Mouse (Mus musculus) frontal cortex, postnatal 25 days (tissue): ENCODE data around the gene 4930535I16Rik.

Experiments used
- DNase-seq, 2 experiments: peaks; one replicate each; pipeline ENCODE4 v3.0.0; 2022; ENCODE audit warnings: low spot score in 2 of 2

4930535I16Rik gene

DNA sequence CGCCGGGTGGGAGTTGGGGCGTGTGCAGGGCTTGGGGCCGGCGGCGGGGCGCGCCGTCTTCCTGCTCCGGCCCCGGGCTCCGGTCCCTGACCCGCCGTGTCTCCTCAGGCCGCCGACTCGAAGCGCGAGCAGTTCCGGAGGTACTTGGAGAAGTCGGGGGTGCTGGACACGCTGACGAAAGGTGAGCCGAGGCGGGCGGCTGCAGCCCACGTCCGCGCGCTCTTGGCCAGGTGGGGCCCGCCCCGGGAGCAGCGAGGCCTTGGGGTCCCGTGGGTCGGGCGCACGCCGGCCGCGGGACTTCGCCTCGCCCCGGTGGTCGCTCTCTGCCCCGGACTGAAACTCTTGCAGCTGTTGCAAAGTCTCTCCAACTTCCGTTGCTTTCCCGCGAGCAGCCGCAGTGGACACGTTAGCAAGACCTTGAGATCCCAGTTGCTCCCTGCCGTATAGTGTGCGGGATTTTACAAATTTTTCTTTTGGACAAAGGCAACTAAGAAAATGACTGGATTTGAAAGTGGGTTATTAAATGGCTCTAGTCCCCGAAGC lies 12.6 kb downstream of the 4930535I16Rik start:
- no peak for DNase-seq

DNA sequence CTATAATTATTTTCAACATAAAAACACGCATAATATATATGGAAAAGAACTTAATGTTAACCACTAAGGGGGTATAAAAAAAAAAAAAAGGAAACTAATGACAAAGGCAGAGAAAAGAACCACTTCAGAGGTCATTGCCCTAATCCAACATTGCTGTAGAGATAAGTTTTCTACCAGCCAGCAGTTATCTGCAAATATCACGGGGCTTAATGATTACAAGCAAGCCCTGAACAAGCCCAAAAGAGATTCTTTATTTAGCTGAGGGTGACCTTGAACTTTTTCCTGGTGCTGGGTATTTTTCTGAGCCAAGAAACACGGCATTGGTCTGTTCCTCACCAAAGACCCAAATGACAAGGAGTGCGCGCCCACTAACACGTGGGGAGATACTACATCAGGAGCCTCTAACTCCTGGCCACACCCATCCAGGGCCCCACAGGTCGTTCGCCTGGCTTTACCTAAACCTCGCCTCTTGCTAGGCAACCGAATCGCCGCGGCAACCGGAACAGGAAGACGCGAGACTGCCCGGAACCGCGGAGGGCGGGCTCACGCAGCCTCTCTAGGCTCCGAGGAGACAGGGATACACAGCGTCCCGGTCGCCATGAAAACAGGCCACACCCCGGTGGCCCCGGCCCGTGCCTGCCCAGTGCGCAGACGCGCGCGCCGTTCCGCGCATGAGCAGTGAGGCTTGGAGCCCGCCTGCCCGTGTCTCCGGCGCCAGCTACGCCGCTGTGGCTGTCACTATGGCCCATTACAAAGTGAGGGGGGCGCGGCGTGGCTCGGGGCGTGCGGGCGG lies 13.3 kb downstream of the 4930535I16Rik start, which contains the start of gene Mycbp:
Gene Mycbp (plus strand): TSS at position 500 of the 793 bp plus-strand sequence.
- peak; percentile 96 to 99 for DNase-seq

DNA sequence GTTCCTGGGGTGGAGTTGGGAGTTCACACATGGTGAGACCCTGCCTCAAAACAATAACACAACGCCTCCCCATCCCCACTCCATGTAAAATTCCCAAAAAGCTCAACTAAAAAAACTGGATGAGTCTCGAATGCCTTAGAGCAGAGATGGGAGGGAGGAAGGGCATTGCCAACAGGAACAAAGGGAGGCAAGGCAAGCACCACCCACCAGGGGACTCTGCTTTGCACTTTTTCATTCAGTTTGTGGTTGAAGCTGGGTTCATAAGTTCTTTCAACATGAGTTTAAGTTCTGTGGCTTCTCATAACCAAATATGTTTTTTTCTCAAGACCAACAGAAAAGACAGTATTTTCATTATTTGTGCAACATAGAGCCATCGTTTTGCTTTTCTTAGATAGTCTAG lies 14.4 kb downstream of the 4930535I16Rik start:
- DNase-seq = no peak

DNA sequence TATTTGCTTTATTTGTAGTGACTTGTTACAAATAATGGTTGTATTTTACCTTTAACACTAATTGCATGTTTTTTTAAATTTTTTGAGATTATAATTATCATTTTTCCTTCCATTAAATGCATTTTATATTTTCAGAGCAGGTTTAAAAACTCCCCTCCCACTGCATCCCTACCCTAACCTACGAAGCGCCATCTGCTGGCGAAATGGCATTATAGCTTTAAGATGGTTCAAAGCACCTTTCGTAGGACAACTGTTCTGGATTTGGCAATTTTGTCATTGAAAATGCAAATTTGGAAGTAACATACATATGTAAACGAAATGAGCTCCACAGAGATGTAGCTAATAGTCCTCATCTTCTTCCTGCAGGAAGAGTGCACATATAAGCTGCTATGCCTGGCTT lies 19.1 kb downstream of the 4930535I16Rik start:
- peak in 1 of 2 experiments; percentile 23 for DNase-seq

DNA sequence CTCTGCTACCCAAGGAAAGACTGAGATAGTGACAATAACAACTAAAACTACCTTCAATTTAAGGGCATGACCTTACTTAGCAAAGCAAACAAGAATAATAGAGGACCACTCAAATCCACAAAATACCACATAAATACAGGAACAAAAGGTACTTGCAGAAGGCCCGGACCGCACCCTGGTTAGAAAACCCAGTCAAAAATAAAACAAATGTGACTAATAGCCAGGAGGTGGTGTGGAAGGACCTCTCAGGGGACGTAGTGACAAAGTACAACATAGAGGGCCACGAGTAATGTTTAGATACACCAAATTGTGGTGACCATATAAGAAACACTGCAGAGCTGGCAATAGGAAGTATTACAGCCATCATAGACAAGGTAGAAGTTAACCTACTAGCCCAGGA lies 23.5 kb downstream of the 4930535I16Rik start:
- no peak for DNase-seq

DNA sequence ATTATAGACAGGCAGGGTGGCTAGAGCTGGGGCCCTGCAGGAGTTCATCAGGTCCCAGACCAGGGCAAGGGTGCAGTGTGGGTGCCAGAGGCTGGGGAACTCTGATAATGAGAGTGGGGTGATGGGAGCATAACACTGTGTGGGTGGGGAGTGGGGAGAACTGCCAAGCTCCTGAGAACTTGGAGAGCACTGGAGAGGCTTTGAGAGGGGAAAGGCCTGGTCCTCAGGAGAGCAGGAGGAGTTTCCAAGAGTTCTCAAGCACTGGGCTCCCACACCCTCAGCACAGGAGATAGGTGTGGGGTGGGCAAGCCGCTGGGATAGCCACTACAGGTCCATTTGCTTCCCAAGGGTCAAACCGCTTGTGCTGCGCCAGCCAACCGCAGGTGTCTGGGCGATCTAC lies 24.1 kb downstream of the 4930535I16Rik start:
- no peak for DNase-seq
